Mouse (Mus musculus) c-Kit-negative CD71-positive TER-119-positive erythroid progenitor cells, embryonic 14.5 days (primary cell): ENCODE results near the gene Rtl6.

ENCODE experiments used
- DNase-seq: peaks from one replicate; pipeline ENCODE4 v3.0.0-alpha.2; 2013; ENCODE audit warnings: low read depth, low spot score

Gene Rtl6

DNA sequence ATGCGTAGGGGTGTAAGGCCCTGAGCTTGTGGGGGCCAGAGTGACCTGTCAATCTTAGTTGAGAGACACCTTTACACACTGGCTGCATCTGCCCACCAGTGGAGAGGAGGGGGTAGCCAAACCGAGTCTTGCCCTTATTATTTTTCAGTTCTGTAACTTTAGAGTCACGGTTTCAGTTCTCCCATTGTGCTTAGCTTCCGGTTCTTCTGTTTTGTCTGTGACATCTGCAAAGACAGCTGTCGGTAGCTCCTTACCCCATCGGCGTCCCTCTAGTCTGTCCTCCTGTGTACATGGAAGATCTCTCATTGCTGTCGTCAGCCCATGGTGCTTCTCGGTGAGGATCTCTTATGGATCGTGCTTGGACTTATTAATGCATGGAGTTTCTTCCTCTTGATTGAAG, 20.5 kb downstream of the Rtl6 start:
- DNase-seq = no peak

DNA sequence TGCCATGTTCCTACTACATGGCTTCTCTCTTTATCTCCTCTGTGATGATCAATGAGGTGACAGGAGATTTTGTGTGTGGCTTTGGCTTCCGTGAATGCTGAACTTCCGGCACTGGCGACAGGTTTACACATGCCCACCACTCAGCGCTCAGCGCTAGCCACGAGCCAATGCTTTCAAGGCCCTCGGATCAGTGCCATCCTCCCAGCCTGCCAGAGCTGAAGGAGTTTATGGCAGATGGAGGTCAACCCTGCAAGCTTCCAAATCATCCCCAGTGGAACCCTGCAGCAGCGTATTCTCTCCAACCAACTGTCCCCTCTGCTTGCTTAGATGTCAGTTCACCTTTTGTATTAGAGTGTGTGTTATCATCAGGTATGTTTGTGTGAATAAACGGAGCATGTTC, 21.0 kb downstream of the Rtl6 start:
- no peak for DNase-seq

DNA sequence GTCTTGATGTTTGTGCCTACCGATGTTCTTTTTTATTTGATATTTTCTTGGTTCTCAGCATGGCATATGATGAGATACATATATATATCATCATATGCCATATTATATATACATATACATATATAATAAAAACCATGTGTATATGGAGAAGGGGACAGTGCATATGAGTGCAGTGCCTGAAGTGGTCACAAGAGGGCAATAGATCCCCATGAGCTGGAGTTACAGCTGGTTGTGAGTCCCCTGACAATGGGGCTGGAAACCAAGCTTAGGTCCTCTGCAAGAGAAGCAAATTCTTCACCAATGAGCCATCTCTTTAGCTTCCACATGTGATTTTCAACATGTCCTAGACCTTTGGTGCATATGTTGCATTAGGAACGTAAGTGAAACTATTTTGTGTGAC, 21.7 kb downstream of the Rtl6 start:
- no peak for DNase-seq

DNA sequence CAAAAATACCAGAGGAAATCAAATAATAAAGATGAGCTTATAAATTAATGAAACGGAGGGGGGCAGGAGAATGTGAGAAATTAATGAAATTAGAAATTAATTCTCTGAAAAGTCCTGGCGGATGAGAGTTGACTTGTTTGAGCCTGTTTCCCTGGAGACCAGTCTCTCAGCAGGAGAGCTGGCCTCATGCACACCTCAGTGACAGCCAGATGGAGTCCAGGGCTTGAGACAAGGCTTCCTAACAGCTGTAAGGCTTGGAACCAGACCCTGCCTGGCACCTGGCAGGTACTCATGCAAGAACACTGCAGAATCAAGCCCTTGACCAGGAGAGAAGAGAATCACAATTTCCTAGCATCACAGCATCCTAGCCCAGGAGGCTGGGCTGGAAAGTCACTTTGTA, 25.4 kb downstream of the Rtl6 start:
- no peak for DNase-seq

DNA sequence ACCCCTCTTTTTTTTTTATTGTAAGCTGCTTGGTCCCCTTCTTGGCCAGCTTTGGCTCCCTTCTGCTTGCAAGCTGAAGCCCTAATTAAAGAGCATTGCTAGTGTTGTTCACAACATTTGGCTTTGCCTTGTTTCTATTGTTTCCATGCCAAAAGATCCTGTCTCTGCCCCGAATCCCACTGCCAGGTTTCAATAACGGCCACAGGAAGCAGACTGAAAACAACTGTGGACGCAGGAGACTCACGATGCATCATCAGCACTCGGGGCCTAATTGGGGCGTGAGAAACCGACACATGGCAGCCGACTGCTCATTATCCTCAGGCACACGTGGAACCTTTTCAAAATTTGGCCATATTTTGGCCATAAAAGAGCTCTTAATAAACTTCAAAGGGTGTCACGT, 26.1 kb downstream of the Rtl6 start:
- DNase-seq = no peak

DNA sequence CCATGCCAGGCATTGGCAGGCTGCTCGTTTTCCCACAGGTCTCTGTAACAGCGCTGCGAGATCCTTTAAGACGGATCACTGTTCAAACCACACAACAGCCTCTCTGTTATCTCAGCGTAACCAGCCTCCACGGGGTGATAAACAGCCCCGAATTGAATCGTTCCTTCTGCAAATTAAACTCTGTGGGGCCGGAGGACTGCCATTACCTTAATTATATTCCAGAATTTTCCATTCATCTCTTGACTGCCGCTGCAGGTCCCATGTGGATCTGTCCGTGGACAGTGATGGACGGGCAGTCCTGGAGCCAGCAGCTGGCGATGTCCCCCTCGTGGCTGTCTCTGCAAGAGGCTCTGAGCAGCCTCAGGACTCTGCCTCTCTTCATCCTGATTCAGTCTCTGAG, 30.7 kb downstream of the Rtl6 start:
- no peak for DNase-seq

DNA sequence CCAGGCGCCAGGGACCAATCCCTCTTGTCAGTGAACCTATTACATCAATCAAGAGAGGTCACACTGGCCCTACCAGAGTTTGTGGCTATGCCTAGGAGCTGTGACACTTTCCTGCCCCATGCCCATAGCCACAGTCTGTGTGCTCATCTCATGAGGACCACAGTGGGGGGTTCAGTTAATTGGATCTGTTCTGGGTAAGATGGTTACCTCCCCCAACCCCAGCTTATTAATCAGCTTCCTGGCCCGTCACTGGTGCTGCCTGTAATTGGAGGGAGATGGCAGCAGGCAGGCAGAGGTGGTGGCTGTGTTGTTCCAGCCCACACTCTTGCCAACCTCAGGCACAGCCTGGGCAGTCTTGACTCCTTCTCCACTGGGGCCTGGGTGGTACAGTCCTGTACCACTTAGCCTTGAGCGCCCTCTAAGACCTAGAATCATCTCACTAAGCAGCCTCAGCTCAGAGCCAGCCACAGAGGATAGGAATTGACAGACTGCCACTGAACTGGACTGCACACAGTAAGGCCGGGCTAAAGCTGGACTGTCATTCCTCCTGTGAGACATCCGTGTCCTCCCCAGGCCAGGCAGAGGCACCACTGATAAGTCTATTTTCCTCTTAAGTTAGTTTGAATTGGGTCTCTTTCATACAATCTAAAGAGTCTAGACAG, 32.3 kb downstream of the Rtl6 start:
- no peak for DNase-seq

DNA sequence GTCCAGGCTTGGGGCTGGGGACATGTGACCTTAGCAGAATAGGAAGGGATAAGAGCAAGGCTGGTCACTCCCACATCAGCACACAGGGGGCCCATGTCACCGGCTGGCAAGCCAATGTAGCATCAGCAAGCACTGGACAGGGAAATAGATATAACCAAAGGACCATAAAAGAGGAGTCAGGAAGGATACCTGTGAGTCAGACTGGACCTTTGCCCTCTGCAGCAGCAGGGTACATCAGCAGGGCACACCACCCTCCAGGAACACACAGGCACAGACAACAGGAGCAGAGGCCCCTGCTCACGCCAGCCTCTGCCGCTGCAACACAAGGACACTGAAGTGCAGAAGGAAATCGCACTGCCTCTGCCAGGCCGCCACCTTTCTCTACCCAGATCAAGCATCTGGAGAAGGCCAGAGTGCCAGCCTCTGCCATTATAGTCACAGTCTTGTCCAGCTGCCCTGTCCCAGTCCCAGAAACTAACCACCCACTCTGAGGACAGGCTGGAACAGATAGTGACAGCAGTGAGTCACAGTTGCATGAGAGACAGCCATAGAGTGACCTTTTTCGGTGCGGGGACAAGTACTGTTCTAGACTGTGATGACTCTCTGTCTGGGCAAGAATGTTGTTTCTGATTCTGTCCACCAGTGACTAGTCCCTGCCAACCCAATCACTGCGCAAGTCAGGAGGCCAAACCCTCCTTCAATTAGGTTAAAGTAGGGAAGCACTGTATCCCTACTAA, 34.5 kb downstream of the Rtl6 start:
- no peak for DNase-seq

DNA sequence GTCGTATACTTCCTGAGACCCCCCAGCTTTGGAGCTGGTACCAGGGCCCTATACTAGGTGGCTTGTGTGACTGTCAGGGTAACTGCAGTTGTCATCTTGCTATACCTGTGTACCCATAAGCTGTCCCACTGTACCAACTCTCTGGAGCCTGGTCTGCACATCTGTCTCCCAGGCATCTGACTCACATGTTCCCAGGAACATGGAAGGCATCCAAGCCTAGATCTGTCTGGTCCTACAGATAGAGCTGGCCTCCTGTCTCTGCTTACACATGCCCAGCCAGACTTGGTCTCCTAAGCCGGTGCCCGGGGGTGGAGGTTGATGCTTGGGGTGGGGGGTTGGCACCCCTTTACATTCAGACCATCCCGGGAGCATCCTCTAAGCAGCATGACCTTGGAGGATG, 36.1 kb downstream of the Rtl6 start:
- no peak for DNase-seq

DNA sequence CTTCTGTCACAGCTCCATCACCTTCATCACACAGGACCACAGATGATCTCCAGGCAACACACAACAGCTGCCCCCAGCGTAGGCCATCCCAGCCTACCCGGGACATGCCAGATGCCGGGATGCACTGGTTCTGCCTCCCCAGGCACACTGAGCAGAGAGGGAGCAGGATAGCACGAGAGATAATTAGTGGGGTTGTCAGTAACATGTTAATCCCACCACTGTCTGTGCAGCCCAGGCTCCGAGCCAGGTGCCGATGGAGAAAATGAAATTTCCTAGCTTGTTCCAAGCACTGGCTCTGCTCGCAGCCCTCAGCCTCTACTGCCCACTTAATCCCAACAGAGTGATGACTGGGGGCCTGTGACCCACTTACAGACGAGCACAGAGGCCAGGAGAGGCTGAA, 39.1 kb downstream of the Rtl6 start:
- no peak for DNase-seq

DNA sequence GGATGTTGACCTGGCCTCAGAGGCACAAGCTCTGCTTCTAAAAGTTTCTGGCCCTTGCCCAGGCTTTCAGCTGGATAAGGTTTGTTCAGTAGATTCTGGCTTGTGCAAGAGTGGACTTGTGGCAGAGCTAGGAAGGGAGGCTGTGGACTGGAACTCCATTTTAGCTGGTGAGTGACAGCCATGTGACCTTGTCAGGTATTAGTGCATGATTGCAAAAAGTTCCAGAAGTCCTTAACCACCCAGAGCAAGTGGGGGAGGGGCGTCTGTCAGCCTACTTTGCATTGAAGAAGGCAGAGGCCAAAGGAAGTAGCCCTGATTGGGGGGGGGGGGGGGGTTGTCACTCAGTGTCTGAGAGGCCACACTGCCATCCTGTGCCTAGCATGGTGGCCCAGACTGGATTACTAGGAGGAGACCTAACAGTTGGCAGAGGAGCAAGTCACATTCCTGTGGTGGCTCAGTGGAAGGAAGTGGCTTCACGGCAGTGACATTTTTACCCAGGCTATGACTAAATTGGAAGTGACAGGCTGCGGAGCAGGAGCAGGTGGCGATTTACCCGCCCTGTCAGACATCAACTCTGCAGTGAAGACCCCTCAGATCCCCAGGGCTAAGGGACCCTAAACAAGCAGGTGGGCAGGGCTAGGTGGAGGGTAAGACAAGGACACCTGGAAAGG, 44.9 kb downstream of the Rtl6 start:
- no peak for DNase-seq

DNA sequence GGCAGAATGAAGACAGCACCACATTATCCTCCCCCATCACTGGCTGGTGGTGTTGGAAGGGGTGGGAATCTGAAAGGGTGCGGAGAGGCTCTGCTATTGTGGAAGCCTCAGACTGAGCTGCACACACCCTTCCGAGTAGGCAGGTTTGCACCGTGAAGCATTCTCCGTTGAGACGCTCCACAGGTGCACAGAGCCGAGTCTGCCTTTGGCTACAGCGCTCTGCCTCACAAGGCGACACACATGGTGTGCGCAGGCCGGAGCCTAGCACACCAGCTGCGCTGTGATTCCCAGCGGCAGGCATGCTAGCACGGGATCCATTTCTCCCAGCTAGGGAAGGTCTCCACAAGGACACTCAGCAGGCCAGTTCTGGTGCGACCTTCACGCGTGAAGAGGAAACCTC, 47.6 kb downstream of the Rtl6 start:
- DNase-seq = no peak

DNA sequence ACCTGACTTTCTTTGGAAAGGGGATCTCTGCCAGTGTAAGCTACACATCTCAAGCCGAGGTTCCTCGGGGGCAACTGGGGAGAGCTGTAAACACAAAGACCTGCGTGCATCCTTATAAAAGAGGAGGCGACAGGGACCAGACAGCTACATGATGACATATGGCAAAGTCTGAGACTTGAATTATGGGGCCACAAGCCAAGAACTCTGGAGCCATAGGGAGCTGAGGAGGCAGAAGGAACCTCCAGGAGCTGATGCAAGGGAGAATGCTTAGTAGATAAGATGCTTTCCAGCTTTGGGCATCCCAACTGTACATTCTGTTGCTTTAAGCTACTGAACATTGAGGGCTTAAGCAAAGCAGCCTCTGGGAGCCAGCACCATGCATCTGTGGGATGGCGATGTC, 48.5 kb downstream of the Rtl6 start:
- no peak for DNase-seq

DNA sequence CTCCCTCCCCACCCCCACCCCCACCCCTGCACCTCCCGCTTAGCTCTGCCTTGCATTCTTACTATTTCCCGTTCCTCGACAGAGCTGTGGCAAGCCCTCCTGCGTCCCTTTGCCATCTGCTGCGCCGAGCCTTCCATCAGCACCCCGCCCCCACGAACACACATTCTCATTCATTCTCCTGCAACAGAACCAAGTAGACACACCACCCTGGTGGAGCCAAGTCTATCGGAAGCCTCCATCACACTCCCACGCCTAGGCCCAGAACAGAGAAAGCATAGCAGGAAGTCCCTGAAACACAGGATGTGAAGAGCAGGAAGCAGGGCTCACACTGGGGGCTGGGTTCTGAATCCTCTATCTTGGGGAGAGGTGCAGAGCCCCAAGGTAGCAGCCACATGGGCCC, 51.6 kb downstream of the Rtl6 start:
- no peak for DNase-seq

DNA sequence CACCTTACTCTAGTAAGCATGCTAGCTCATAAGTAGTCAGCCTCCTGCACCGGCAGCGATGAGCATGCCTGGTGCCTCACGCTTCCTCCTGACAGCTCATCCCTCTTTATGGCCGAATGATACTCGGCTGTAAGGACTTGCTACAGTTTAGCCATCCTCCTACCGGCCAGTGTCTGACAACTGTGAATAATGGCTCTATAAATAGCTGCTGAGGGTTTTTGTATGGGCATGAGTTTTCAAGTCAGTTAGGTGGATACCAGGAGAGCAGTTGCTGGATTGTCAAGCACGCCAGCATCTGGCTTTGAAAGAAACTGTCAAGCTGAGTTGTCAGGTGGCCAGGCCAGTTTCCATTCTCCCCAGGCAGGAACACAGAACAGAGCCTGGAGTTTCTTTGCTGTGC, 52.7 kb downstream of the Rtl6 start:
- no peak for DNase-seq
